Mouse (Mus musculus): ENCODE measurements at regions not wholly inside any gene's neighbourhood (a gene's known extent, or its start where the extent isn't known, plus 50 kb on each side); places are given as distances from the start of the nearest gene placed in this dataset.

DNA sequence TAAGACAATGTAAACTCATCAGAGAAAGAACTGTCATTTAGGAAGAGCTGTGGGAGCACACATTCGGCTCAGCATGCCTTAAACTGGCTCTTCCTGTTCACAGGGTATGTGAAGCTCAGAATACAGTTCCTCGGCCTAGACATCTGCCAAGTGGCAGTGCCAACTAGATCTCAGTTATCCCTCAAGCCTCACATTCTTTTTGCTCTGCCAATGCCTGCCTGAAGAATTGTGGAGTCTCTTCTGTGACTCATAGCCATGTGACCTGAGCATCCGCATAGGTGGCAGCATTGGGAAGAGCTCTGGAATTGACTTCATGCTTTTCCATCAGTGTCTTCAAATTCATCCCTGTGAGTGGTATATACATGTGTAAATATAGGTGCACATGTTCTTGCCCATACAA, 59.7 kb downstream of the Prlhr start:
- DNase-seq, result no peak

DNA sequence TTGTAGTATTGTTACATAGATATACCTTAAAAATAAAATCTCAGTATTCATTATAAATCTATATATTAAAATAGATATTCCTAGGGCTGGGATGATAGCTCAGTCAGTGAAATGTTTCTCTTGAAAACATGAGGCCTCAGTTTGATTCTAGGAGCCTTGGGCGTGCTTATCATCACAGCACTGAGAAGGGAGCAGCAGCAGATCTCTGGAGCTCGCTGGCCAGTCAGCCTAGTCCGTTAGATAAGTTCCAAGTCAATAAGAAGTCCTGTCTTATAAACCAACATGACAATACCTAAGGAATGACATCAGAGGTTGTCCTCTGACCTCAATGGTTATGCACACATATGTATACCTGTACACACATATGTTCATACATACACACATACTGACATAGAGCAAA, 68.7 kb downstream of the Prlhr start:
- no peak for DNase-seq

DNA sequence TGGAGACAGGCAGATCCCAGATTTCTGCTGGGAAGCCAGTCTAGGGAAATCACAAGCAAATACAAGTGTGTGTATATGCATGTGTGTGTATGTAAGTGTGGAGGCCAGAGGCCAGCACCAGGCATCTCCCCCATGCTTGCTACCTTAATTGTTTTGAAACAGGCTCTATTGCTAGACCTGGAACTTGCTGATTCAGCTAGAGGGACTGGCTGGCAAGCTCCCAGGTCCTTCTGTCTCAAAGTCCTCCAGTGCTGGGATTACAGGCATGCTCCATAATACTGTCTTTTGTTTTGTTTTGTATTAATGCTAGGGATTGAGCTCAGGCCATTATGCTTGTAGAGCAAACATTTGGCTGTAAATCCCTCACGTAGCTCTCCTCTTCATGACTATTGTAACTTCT, 70.4 kb downstream of the Prlhr start:
- DNase-seq, result no peak

DNA sequence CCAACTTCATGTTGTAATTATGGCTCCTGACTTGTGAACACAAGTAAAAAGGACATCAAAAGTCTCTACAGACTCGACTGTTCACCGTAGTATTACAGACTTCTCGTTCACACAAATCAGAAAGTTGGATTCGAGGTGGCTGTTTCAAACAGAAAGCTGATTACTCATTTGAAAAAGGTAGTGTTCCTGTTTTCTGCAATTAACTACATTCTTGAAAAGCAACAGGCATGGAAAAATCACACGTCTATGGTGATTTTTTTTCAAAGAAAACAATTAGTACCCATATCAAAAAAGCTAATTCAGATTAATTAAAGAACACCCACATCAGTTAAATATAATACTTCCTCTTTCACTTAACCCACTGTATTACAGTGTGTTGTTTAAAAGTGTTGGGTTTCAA, 71.5 kb downstream of the Prlhr start:
- no peak for DNase-seq

DNA sequence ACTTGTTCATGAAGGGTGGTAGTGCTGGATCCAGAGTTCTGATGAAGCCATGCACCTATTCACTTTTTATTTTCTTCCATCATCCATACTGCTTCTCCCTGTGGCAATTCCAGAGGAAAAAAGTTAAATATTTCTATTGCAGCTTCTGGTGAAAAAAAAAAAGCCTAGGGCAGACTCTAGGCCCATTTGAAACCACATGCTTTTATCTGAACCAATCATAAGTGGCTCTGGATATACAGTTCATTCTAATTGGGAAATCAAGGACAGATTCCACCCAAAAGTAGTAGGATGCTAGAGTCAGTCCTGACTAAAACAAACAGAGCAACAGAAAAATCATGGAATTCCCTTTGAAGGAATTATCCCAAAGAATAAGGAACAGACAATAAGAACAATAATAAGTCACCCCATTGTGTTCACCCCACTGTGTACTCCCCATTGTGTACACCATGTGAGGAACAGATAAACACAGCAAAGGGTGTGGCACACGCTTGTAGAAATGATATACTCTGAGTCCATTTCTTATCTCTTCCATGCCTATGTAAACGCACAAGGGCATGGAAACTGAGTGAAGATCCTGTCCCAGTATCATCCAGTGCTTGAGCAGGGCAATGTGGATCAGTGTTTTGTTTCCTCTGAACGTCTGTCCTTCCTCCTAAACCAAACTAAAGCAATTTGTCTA, 81.4 kb downstream of the Prlhr start:
- DNase-seq, result no peak

DNA sequence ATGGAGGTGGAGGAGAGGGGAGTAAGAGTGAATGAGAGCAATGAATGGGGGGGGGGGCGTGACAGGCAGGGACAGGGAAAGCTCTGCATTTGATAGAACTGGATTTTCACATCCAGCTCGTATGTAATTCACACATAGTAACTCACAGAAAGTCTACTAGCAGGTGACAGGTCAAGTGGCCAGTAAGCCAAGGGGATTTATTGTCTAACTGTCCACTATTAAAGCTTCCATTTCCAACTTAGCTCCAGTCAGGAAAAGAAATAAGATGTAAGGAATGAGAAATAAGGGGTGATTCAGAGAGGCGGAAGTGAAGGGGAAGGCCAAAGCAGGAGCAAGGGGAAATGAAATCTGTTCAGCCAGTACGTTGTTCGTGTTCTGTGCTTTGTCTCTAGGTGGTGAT, 83.4 kb downstream of the Prlhr start:
- no peak for DNase-seq

DNA sequence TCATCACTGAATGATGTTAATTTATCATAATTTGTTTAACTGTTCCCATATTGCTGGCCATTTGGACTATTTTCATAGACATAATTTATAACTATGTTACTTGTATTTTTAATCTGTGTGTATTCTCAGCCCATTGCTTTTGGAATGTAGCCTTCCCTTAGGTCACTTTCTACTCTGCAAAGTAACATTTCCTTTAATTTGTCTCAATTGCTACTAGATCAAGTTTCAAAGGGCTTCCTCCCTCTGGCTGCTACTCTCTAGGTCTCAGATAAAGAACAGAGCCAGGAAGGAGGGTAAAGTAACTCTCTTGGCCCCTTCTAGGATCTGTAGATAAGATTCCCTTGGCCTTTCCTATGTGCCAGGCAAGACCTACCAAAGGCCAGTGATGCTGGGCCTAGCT, 85.4 kb downstream of the Prlhr start:
- DNase-seq, result no peak

DNA sequence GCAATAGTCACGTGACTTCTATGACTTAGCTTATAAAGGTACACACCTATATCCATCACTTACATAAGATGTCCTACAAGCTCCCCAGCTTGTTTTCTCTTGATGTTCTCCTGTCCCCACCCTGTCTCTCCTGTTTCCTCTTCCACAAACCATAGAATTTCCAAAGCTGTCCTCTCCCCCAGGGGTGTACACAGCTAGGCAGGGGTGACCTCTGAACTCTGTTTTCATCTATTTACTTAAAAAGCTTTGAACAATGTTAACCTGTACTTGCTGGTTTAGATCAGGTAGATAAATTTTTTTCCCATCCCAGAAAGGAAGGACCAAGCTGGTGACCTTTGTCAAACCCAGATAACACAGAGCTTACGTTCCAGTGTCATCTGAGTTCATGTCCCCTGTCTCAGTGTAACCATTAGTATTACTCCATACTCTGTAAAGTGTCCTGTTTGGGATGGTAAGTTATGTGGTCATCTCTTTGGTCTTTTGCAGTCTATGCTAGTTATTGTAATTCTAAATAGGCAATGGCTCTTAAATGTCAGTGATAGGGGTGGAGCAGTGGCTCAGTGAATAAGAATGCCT, 89.0 kb downstream of the Prlhr start:
- DNase-seq, result no peak

DNA sequence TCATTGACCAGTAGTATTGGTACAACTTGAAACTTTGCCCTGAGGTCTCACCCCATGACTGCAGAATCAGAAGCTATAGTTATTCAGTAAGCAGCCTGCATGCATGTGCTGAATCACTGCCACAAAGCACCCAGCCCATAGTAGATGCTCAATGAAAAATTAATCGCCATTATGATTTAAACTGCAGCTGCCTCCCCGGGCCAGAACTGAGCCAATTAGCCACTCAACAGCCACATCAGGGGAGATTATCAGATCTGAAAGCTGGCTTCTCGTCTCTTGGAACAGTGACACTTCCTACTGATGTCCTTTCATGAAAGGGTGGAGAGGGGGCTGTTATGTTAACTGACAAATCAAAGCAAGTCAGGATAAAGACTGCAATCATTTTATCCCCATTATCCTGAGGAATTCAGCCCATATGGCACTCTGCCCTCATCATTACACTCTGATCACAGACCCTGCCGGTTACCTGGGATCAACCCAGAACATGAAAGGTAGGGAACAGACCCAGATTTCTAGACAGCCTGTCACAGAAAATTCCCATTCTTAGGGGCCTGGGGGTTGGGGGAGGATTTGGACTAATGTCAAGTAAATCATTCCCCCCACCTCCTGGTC, 104.0 kb downstream of the Prlhr start:
- no peak for DNase-seq

DNA sequence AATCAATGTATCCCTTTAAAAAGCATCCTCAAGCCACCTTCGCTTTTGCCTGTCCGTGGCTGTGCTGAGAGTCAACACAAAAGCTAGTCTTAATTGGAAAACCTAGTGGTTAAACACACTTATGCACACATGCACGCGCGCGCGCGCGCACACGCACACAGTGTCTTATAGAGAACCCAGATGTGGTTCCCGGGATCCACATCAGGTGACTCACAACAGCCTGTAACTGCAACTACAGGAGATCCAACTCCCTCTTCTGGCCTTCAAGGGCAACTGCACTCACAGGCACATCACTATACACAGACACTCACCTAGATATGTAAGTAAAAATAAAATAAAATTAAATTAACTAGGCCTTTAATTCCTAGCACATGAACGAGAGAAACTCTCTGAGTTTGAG, 118.4 kb upstream of the Fam204a start:
- DNase-seq, result no peak

DNA sequence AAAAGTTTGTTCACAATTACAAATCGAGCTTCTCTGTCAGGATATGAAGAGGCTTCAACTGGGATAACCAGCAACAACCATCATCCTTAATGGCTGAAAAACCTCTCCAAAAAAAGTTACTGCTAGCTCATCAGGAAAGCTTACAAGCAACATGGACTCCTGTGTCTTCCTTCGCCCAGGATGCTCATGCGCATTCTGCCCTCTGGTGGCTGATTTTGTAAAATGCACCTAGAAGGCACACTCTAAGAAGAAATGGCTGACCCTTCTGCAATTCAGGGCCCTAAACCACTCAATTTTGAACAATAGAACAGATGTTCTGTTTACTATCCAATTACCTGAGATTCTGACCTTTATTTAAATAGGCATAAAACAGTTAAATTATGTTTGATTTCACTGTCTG, 115.0 kb upstream of the Fam204a start:
- peak; percentile 65 for DNase-seq

DNA sequence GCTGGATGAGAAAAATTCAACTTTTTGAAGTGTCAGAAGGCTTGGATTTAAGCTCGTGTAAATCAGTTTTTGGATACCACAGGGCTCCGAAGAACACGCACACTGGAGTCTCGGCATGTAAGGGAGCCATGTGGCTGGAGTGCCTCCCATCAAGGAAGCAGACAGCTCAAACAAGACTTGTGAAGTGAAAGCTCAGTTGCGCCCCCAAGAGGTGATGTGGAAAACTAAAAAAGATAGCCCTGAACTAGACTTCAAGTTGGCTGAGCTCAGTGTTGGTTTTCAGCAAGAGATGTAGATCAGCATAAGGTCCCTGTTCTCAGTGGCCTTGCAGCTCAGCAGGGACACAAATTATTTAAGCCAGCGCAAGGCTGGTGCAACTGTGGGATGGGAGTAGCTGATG, 113.7 kb upstream of the Fam204a start:
- DNase-seq, result no peak

DNA sequence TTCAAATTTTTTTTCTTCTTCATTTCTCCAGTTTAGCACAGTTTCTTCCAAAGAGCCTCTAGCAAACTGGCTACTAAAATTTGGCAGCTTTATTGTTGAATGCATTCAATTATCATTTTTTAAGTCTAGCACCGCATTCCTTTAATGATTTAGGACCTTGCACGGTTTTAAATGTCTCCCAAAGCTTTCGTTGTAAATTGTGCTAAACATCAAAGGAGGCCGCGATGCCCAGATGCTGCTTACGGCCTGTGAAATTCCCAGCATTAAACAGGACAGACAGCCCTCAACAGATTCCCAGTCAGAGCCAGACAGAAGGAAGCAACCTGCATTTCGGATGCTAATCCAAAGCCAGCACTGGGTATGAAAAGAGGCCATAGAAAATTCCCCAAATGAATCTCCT, 108.0 kb upstream of the Fam204a start:
- no peak for DNase-seq

DNA sequence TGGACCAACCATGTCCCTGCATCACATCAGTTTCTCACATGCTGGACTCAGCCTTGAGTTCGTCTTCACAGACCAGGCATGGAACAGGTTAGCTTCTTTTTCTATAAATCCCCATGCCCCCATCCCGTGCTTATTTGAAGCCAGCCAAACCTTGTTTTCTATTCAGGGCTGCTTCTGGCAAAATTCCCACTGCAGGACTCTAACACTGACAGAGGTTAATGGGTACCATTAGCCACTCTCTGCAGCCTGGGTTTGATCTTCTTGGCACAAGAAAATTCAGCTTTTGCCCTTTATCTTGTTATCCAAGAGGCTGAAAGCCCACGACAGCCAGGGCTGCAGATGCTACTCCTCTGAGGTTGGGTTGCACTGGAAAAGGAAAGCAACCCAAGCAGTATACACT, 101.8 kb upstream of the Fam204a start:
- DNase-seq, result no peak

DNA sequence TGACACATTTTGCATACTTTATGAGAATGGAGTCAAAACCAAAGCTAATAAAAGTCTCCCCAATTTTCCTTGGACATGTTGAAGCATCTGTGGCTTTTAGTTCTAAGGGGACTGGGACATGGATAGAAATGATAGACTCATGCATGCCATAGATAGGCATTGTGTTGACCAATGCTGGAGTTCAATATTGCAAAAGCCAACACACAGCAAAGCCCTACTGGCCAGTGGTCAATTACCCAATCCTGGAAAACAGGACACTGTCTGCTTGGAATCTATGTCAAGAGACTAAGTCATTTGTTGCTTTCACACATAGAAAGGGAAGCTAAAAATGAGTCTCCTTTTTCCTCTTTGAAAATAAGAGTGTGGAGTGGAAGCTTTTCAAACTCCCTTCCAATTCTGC, 99.1 kb upstream of the Fam204a start:
- no peak for DNase-seq

DNA sequence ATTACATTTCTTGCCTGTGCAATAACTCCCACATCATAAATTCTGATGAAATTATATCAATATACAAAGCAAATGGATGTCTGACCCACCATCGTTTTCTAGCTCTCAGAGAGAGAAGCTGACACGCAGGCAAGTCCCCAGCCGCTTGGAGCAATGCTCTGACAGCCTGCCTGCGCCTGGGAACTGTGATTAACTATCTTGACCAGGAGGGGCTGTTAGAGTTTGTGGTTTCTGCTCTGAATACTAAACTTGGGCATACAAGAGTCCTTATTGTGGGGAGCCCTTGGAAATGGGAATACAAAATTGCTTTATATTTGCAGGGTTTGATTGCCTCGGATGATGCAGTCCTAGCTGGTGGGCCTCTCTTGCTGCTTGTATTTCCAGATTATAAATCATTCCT, 98.6 kb upstream of the Fam204a start:
- DNase-seq, result no peak

DNA sequence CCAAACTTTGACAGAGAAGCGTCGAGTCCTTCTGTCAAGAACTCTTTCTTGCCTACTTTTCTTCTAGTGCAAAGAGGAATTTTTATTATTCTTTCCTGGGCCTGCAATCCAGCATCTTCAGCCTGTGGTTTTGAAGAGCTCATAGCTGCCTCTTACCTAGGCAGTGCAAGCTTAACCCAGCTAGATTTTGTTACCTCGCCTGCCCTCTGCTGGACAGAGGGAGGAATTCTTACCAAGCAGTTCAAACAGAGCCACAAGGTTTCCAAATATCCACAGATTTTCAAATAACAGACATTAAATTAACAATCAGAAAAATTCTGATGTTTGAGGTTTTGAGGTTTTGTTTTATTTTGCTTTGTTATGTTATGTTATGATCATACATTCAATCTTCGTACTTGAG, 84.1 kb upstream of the Fam204a start:
- peak; percentile 80 for DNase-seq

DNA sequence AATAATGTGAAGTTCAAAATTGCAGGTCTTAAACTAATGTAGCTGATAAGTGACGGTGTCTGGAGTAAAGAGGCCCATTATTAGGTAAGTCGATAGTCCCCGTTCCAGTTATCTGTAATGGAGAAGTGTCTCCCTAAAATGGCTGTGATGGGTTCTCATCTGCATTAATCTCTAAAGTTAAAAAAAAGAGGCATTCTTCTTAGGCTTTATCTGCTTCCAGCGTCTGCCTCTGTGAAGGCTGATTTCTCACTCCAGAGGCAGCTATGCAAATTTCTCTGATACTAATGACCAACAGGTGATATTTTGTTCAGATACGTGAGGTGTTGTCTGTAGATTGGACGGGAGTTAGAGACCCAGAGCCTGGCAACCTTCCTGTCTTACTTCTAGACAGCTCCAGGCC, 75.9 kb upstream of the Fam204a start:
- no peak for DNase-seq

DNA sequence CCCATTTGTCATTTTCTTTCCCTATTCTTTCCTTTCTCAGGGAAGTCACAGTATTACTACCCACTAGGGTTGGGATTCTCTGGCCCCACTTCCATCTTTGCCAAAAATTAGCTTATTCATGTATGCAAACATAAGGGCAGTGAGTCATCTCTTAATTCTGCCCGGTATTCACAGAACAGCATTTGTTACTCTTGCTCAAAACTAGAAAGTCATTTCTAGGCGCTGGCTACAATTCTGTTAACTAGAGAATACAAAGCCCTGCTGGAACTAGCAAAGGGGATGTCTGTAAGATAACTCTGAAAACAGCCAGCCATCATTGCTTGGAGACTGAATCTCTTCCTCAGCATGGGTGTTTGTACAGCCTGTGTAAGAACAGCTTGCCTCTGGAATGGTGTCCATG, 74.4 kb upstream of the Fam204a start:
- no peak for DNase-seq

DNA sequence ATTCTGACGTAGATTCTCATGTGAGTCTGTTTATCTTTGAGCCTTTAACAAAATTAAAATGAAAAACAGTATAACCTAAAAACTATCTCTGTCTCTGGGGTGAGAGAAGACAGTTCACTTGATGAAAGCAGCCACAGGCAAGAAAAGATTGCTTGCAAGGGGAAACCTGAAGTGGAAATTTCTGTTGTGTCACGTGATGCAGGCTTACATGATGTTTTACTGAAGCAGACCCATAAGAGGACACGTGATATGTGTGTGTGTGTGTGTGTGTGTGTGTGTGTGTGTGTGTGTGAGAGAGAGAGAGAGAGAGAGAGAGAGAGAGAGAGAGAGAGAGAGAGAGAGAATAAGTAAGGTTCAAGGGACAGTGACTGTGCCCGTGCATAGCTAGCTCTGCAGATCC, 63.7 kb upstream of the Fam204a start:
- DNase-seq, result no peak

DNA sequence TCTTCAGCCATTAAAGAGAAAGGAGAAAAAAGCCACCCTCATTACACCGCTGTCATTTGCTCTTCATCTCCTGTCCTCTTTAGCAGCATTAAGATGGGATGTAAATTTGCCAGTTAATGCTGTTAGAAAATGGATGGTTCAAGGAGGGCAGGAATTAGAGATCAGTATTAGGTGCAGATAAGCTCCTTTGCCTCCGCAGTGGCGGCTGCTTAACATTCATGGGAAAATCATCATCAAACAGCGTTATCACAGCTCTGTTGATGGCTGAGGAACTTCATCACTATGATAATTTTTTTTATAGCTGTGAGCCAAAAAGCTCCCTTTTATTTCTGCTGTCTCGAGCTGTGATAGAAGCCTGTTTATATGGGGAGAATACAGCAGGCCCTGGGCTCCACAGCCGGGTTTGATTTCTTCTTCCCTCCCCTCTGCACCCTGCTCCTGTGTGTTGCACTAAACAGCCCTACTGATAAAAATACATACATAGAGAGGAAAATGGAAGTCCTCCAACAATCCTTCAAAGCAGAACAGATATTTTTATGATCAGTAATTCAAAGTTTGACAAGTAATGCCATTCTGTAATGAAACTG, 60.4 kb upstream of the Fam204a start:
- DNase-seq, result no peak

DNA sequence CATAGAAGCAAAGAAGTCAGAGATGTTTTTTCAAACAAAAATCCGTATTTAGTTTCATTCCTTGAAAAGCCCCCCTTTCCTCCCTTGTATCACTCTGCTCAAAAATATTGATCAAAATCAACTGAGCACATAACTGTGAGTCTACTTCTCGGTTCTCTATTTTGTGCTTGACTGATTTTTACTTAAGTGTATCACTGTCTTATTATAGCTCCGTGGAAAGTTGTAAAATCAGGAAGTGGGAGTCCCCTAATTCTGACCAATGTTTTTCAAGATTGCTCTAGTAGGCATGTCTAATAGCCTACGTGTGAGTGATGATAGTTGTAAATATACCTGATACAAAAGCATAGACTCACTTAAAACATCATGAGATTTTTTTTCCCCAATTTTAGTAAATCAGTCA, 58.4 kb upstream of the Fam204a start:
- no peak for DNase-seq

All from lung, postnatal 14 days (tissue).